Mouse (Mus musculus) 3134 (cell line): ENCODE results near the gene Gpr108.
"Not testable (repeated sequence)": the region's sequence is repeated elsewhere in the genome, so short reads cannot be mapped to it uniquely, and the experiment has no call there.

Experiments
- DNase-seq: peaks from one replicate; pipeline ENCODE4 v3.0.0-alpha.2; 2011; ENCODE audit warnings: low spot score; ENCODE audit not compliant: insufficient read length; ENCODE audit errors: extremely low read depth

Gene Gpr108

DNA sequence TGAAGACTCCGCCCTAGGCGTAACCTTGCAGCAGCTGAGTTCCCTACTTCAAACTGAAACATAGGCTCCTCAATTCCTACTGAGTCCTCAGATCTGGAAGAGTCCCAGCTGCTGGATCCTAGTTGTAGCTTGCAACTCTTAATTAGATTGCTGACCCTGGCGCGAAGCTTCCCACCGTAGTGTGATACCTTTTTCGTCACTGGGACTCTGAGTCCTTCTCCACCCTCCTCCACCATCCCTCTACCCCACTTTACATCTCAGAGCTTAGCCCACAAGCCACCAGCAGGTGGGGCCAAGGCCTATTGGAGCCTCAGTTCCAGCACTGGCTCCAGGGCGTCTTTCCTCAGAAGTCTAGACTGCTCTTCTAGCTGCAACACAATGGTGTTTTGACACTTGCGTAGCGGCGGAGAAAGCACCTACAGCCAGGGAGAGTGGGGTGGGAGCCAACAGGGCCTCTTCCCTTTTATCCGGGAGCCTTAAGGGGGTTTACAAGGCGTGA lies at the start of gene Gpr108:
TSS of gene Gpr108 (minus strand) at position 246 of the 499 bp plus-strand sequence.
- peak; percentile 73 for DNase-seq

DNA sequence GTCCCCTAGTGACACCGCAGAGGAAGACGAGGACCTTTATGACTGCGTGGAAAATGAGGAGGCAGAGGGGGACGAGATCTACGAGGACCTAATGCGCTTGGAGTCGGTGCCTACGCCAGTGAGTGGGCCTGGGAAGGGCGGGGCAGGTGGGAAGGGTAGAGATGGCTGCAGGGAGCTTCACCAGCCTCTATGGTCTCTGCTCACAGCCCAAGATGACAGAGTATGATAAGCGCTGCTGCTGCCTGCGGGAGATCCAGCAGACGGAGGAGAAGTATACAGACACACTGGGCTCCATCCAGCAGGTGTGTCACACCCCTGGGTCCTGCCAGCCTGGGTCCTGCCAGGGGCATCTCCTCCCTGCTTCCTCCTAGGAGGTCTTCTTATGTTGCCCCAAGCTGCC lies 48.8 kb upstream of the Gpr108 start:
- no peak for DNase-seq

DNA sequence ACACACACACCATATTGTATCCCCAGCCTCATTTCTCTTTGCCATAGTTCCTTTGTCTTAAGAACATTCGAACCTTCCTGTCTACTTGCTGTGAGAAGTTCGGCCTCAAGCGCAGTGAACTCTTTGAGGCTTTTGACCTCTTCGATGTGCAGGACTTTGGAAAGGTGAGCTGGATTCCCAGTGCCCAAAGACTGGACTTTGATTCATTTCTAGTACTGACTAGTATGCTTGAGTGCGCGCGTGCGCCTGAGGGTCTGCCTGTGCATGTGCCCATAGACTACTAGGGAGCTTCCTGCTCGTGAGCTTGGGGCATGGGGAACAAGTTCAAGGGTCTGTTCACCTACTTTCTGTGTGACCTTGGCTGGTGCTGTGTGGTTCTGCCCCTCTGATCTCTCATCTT lies 47.7 kb upstream of the Gpr108 start:
- no peak for DNase-seq

DNA sequence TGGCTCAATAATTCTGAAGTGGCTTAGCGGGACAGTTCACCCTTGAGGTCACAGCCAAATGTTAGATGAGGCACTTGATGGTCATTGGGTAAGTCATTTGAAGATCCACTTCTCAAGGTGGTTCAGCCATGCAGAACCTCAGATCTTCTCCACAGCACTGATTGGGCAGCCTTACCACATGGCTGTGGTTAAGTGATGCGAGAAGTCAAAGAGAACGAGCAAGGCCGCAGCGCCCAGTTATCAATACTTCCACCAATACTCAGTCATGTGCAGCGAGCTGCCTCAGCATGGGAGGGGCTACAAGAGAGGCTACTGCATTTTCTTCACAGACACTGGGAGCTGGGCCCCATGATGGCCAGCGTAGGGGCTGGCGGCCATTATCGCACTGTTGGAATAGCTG lies 44.7 kb upstream of the Gpr108 start:
- DNase-seq: no peak

DNA sequence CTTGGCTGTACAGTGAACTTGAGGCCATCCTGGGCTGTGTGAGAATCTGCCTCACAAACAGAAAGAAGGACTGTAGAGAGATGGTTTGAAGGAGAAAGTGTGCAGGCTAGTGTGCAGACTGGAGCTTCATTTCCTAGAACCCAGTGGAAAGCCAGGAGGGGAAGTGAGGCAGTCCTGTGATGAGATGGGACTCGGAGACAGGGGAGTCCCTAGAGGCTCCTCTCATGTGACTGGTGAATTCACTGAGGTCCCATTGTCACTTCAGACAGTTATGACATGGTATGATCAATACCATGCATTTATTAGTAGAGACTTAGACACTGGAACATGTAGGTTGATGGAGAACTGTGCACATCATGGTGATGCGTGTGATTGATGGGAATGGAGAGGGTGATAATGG lies 44.1 kb upstream of the Gpr108 start:
- DNase-seq: no peak

DNA sequence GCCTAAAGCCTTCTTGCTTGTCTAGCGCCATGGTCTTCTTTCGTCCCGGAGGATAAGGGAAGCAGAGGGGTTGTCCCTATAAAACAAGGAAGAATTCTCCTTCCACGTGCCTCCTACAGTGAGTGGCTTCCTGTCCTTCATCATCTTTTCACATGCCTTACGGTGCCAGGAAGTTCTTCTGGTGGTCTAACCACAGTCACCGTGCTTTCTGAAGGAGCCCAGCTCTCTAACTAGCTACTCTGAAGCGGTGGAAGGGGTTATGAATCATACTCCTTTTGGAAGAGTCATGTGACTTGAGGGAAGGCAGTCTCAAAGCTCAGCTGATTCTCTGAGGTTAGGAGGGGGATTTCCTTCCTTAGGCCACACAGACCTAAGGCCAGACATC lies 42.4 kb upstream of the Gpr108 start:
- no peak for DNase-seq

DNA sequence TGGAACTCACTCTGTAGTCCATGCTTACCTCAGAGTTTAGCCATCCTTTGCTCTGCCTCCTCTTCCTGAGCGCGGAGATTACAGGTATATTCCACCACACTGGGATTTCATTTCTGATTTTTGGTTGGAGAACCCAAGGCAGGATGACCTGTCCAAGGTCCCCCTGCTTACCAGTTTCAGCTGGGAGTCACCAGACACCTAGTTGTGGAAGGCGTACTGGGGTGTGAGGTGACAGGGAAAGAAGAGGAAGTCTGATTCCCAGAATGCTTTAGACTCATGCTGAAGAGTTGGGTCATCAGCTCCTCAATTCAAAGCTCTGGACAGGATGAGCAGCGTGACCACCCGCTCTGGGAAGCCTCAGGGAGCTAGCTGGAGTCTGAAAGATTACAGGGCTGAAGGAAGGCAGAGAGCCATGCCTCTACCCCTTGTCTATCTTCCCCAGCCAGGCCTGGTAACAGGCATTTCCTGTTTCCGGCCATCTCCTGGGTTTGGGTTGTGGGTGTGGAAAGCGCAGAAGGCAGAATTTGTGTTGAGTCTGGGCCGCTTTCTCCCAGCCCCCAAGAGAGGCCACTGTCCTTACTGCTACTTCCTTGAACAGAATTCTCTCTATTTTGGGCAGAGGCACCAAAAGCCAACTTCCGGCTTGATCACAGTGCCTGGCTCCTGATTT lies 41.9 kb upstream of the Gpr108 start:
- no peak for DNase-seq

DNA sequence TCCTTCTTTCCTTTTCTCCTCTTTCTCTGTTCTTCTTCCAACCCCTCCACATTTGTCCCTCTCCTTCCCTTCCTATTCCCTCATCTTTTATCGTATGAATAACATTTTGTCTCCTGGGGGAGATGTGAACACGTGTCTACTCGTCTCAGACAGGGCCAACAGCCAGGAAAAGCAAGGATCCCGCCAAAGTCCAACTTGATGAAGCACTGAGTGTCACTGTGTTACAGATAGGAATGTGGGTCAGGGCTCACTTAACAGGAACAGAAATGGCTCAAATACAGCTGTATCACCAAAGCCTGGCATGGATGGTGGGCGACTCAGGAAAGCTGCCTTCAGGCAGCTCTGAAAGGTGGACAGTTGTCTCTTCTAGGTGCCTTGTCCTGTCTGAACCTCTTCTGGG lies 41.0 kb upstream of the Gpr108 start:
- no peak for DNase-seq

DNA sequence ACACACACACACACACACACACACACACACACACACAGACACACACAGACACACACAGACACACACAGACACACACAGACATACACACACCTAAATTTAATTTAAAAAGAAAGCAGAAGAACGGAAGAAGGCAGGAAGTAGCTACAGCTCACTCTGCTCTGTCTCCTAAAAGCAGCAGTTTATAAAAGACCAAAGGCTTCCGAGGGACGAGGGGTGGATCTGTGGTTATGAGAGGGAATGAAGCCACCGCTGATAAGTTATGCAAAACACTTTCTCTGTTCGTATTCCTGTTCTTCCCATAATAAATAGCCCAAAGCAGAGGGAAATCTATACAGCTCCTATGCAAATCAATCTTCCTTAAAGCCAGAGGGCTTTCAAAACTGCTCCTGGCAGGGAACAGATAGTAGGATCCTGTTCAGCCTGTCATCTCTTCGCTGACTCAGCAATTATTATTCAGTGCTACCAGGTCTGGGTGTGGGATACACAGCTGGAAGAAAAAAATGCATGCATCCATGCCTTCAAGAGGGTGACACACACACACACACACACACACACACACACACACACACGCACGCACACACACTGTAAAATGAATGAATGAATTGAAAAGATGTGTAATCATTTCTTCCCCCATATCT lies 38.6 kb upstream of the Gpr108 start:
- DNase-seq: no peak

DNA sequence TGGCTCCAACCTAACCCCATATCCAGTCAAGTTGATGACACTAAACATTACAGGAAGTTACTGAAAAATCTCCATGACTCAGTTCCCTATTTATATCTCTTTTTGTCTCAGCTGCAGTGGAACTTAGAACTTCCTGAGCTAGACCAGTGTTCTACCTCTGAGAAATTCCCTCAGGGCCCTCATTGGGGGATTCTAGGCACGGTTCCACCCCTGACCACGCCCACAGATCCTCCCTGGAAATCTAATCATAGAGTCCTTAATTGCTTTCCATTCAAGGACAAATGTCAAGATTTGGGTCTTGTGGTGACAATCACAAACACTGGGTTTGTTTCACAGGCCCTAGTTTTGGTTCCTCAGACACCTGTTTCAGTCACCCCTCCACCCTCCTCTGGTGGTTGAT lies 36.8 kb upstream of the Gpr108 start:
- DNase-seq: no peak

DNA sequence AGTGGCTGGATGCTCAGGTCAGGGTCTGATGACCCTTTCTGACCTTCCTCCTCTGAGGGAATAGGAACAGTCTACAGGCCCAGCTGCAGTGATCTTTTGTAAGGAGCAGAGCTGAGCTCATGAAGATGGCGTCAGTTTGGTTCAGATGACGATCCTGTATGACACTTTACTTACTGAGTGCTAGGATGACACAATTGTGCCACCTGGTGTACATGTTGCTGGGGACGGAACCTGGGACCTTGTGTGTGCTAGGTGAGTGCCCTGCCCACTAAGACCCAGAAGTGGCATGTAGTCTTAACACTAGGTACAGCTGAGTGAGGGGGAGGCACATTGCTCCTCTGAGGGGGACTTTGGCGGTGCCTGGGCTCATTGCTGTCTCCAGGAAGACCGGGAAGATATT lies 35.7 kb upstream of the Gpr108 start:
- no peak for DNase-seq

DNA sequence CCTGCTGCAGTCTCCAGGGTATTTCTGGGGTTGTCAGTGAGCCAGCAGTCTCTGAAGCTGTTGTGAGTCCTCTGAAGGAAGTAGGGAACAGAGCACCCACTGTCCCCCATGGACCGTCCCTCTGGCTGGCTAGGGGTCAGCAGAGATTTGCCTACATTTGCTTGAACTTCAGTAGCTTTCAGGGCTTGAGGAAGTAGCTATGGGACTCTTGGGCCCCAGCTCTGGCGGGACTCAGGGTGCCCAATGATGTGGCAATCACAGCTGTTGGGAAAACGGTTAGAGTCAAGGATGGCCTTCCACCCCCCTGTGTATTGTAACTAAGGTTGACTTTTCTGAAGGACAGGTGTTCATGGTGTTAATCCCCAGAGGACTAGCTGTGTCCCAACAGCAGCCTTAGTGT lies 32.2 kb upstream of the Gpr108 start:
- DNase-seq: no peak

DNA sequence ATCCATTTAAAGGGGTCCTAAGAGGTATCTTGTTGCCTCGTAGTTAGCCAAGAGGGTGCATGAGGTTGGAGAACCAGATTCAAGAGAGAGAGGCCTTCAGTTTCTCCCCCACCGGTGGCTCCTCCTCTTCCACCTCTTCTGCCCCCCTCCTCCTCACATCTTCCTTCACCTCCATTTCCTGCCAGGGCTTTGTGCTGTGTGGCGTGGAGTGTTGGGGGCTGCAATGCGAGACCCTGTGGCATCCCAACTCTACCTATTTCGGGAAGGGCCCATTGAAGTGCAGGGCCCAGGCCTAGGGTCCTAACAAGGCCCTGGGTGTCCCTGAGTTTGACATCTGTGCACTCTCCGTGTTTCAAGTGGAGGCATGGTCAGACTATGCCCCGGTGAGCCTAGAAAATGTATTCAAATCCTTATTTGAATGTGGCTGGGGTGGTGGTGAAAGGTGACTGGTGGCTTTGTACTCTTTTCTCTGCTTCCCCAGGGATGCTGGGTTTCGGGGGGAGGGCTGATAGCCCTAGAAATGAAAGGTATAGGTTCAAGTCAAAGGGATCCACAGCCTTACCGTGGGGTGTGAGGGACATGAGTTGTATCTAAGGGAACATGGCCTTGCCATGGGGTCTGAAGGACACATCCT lies 31.5 kb upstream of the Gpr108 start:
- no peak for DNase-seq

DNA sequence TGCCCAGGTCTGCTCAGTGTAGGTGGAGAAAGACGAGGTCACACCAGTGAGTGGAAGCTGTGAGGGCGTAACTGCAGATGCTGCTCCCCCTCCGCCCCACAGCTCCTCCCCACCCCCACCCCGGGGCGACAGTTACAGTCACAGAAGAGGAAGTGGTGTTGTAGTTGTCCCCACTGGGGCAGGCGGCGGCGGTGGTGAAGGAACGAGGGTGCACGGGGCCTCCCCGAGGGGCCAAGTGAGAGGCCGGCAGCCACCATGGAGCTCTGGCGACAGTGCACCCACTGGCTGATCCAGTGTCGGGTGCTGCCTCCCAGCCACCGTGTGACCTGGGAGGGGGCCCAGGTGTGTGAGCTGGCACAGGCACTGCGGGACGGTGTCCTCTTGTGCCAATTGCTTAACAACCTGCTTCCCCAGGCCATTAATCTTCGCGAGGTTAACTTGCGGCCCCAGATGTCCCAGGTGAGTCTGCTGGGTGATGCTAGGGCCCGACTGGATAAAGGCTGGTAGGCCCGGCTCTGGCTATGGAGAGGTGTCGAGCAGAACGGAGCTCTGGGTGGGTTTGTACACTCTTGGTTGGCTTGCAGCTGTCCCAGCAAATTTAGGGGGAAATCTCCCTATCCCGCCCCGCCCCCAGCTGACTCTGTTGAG lies 30.8 kb upstream of the Gpr108 start, which contains the start of gene Vav1:
TSS of gene Vav1 (plus strand) at position 158 of the 648 bp plus-strand sequence.
- no peak for DNase-seq

DNA sequence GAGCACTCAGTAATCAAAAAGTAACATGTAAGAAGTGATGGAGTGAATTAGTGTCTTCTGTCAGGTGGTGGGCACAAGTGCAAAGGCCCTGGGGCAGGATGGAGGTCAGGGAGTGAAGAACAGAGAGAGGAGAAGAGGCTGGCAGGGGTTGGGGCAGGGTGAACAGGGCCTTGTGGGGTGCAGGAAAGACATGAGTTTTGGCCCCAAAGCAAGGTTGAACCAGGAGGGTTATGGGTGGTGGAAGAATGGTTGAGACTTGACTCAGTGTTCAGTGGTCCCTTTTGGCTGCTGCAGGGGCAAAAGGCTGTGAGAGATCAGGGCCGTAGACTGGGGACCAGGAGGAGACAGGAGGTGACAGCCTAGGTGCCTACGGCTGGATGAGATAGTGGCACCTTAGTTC lies 30.3 kb upstream of the Gpr108 start:
- no peak for DNase-seq

DNA sequence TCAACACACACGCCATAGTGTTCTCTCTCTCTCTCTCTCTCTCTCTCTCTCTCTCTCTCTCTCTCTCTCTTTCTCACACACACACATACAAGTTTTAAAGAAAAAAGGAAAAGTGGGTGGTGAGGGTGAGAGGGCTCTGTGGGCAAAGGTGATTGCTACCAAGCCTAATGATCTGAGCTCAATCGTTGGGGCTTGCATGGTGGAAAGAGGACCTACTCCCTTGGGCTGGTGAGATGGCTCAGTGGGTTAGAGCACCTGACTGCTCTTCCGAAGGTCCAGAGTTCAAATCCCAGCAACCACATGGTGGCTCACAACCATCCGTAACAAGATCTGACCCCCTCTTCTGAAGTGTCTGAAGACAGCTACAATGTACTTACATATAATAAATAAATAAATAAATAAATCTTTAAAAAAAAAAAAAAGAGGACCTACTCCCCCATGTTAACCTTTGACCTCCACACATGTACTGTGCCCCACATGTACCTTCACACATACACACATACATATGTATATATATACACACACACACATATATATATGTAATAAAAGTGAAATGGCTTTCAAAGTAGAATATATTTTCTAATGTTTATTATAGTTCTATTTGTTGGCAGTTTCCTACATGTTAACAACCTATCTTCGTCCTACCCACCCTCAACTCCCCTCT lies 29.5 kb upstream of the Gpr108 start:
- not testable (repeated sequence) for DNase-seq

DNA sequence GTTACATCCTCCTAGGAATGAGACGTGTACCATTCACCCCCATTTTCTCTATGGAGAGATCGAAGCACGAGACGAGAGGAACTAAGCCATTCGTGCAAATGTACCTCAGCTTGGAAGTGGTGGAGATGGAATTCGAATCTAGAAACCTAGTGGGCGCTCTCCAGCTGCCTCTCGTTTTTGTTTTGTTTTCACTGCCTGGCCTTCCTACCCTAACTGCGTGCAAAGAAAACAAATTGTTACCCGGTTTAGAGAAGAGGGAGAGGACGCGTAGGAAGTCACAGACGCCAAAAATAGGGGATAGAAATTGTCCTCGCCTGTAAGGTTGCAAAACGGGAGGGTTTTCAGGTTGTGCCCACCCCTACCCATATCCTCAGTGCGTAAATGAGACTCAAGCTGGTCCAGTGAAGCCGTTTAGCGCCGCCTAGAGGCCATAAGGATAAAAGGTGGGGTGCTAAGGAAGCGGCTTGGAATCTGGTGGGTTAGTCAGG lies 28.4 kb upstream of the Gpr108 start:
- peak; percentile 72 for DNase-seq

DNA sequence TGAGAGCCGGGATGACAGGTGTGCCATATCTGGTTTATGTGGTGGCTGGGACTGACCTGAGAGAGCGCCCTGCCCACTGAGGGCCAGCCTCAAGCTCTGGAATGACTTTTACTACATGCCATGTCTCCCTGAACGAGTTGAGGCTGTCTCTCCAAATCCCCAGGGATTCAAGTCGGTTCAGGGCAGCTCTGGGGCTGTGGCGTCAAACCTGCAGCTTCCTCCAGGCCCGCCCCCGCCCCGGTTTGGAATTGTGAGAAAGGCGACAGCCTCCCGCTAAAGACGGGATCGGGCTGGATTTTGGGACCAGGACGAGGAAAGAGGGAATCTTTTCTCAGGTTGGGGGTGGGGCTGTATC lies 27.7 kb upstream of the Gpr108 start:
- DNase-seq: peak; percentile 64

DNA sequence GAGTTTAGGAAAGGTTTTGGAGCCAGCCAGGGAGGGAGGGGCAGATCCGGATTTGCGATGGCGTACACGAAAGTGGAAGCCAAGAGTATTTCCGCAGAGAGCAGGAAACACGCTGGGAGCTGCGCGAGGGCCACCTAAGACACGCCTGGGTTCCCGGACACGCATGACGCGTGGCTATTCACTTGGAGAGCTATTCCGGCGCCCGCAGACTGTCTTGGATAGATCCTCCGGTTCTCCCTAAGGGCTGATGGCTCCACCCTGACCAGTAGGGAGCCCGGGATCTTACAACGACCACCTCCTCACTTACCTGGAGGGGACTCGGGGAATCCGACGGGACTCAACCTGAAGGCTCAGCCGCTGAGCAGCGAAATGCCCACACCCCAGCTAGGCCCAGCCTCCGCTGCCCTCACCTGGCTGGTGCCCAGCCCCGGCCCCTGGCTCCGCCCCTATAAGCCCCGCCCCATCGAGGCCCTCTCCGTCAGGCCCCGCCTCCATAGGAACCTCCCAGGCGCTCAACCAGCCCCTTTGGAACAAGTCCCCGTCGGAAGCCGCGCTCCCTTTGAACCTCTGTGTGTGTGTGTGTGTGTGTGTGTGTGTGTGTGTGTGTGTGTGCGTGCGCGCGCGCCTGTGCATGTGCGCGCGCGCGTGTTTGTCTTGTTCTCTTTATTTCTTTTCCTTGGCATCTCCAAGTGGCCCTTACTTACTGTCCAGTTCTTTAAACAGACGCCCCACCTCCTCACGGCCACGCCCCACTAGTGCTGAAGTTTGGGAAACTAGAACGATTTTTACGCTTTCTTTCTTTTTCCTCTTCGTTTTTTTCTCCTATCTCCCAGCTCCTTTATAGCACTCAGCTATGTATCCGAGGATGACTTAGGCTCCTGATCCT lies 27.1 kb upstream of the Gpr108 start:
- peak; percentile 93 for DNase-seq

DNA sequence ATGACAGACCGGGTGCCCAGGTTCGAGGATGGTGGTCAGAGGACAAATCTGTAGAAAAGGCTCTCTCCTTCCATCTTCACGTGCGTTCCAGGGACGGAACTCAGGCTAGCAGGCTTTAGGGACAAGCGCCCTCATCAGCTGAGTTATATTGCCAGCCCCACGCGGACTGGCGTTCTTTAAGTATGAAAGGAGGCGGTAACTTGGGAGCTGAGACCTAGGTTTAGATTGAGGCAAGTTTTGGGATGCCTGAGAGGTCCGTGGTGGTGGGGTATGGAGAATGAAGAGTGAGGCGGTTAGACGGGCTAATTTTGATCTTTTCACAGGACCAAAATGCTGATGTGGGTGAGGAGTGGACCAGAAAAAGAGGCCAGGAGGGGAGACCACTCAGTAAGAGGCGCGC lies 26.4 kb upstream of the Gpr108 start:
- DNase-seq: no peak
